Mouse (Mus musculus) heart, postnatal 0 days (tissue): ENCODE results near the gene Serpina1f.

ENCODE experiments used
- CTCF ChIP-seq: IDR thresholded peaks from 2 replicates; pipeline ENCODE4 v1.5.1; 2016; ENCODE audit warnings: antibody characterized with exemption, control low read depth, low read depth
- EP300 ChIP-seq: IDR thresholded peaks from 2 replicates; pipeline ENCODE4 v1.6.1; 2016; ENCODE audit warnings: antibody characterized with exemption, low read depth

- TF ChIP-seq CTCF (no peak), EP300 (no peak)
These were observed 36.2 kb downstream of the Serpina1f start for GRCm38 (mm10) chr12:103659171-103659570.
